Mouse (Mus musculus) intestine, embryonic 15.5 days (tissue): ENCODE results near the gene Arrdc2. TPM values are rescaled to one million over a fixed set of nuclear protein-coding genes. Genes with fewer than 3 reads are reported as not detected.

Experiments
- ATAC-seq: fragments of 200-750 bp; cut with Nextera tagmentation; 2 replicates; pipeline ENCODE4 v1.8.0; 2017; ENCODE audit warnings: moderate TSS enrichment, moderate library complexity
- H3K27ac ChIP-seq: fragments of 300-500 bp; sonication (generic); 2 replicates; pipeline ENCODE4 v1.5.1; 2015; ENCODE audit warnings: mild to moderate bottlenecking, inconsistent platforms
- H3K27me3 ChIP-seq: fragments of 300-500 bp; sonication (generic); replicated peaks from 2 replicates; pipeline ENCODE4 v1.6.1; 2015; ENCODE audit warnings: inconsistent platforms
- H3K36me3 ChIP-seq: fragments of 300-500 bp; sonication (generic); 2 replicates; pipeline ENCODE4 v1.6.1; 2015; ENCODE audit warnings: inconsistent platforms
- H3K4me1 ChIP-seq: fragments of 300-500 bp; sonication (generic); replicated peaks from 2 replicates; pipeline ENCODE4 v1.6.1; 2015; ENCODE audit warnings: inconsistent platforms
- H3K4me2 ChIP-seq: fragments of 300-500 bp; sonication (generic); replicated peaks from 2 replicates; pipeline ENCODE4 v1.6.1; 2015; ENCODE audit warnings: mild to moderate bottlenecking, inconsistent platforms
- H3K4me3 ChIP-seq: fragments of 300-500 bp; sonication (generic); replicated peaks from 2 replicates; pipeline ENCODE4 v1.5.1; 2015; ENCODE audit warnings: inconsistent platforms
- H3K9ac ChIP-seq: fragments of 300-500 bp; sonication (generic); 2 replicates; pipeline ENCODE4 v1.6.1; 2015; ENCODE audit warnings: inconsistent platforms
- H3K9me3 ChIP-seq: fragments of 300-500 bp; sonication (generic); 2 replicates; pipeline ENCODE4 v1.6.1; 2016; ENCODE audit warnings: inconsistent platforms
- WGBS: fragments of 180-500 bp; shearing (Covaris S2); methylation state at CpG from one replicate; pipeline ENCODE4 v1.1.7; 2015; 5-methylcytosine and 5-hydroxymethylcytosine counted together
- polyA plus RNA-seq: library from polyadenylated mRNA; unstranded; fragments of >200 nt; fragmentation: Nextera tagmentation; extraction: Ambion mirVana; gene quantifications from 2 replicates; pipeline ENCODE4 v1.2.1, GENCODE M21; 2015

Arrdc2 gene
- polyA plus RNA-seq, 1 experiment from 2014 or later, result 7.5 TPM

- no peaks in the 10 kb centered on the region for H3K9me3 ChIP-seq
- no peak overlapping the region for H3K27ac ChIP-seq
- no peaks in the 10 kb centered on the region for H3K36me3 ChIP-seq
- WGBS, result 61% methylated on average over 10 of the region's 10 CpGs
- H3K4me1 ChIP-seq, result peaks cover 30% of the 10 kb centered on the region
- no peak overlapping the region for H3K4me2 ChIP-seq
- no peak for ATAC-seq
- H3K27me3 ChIP-seq, result peaks cover 32% of the 10 kb centered on the region
- no peak overlapping the region for H3K9ac ChIP-seq
- H3K4me3 ChIP-seq, result no peak overlapping the region
Measured at GRCm38 (mm10) chr8:70800648-70801047, 38.9 kb downstream of the Arrdc2 start.

GRCm38 (mm10) chr8:70798281-70798680 lies 41.2 kb downstream of the Arrdc2 start:
- Histone ChIP-seq H3K4me2 (peak overlapping the region; percentile 88), H3K27ac (peak overlapping the region; percentile 83), H3K27me3 (peaks cover 25% of the 10 kb centered on the region; the same call in 1 of the 2 replicates), H3K4me1 (peaks cover 20% of the 10 kb centered on the region), H3K9ac (peak overlapping the region; percentile 45; the same call in 1 of the 2 replicates), H3K9me3 (no peaks in the 10 kb centered on the region), H3K36me3 (no peaks in the 10 kb centered on the region), H3K4me3 (peak overlapping the region; percentile 57)
- 10% methylated on average over 15 of the region's 15 CpGs for WGBS
- no peak for ATAC-seq

GRCm38 (mm10) chr8:70797081-70798070 lies 42.1 kb downstream of the Arrdc2 start:
- peaks cover 24% of the 10 kb centered on the region; the same call in 1 of the 2 replicates for H3K27me3 ChIP-seq
- WGBS, result under 1% methylated on average over 55 of the region's 57 CpGs

GRCm38 (mm10) chr8:70796403-70797080 lies 43.0 kb downstream of the Arrdc2 start:
- peaks cover 17% of the 10 kb centered on the region; the same call in 1 of the 2 replicates for H3K27me3 ChIP-seq
- H3K4me2 ChIP-seq, result peak overlapping the region; percentile 88
- H3K27ac ChIP-seq, result peak overlapping the region; percentile 25
- H3K4me3 ChIP-seq, result peak overlapping the region; percentile 57
- 2% methylated on average over 54 of the region's 54 CpGs for WGBS
- ATAC-seq, result peak; percentile 1; the same call in 1 of the 2 replicates
- H3K9me3 ChIP-seq, result no peaks in the 10 kb centered on the region
- peaks cover 35% of the 10 kb centered on the region for H3K4me1 ChIP-seq
- H3K36me3 ChIP-seq, result no peaks in the 10 kb centered on the region
- peak overlapping the region; percentile 70 for H3K9ac ChIP-seq

More at GRCm38 (mm10) chr8:70797081-70798070, 42.1 kb downstream of the Arrdc2 start:
- Histone ChIP-seq H3K9ac (peak overlapping the region; percentile 70), H3K4me3 (peak overlapping the region; percentile 57), H3K27ac (peak overlapping the region; percentile 83), H3K9me3 (no peaks in the 10 kb centered on the region), H3K36me3 (no peaks in the 10 kb centered on the region), H3K4me1 (peaks cover 29% of the 10 kb centered on the region), H3K4me2 (peak overlapping the region; percentile 88)
- peak; percentile 86 for ATAC-seq

- H3K27me3 ChIP-seq, result peaks cover 13% of the 10 kb centered on the region; the same call in 1 of the 2 replicates
- ATAC-seq, result no peak
- H3K4me3 ChIP-seq, result no peak overlapping the region
- no peak overlapping the region for H3K9ac ChIP-seq
- no peaks in the 10 kb centered on the region for H3K9me3 ChIP-seq
- no peaks in the 10 kb centered on the region for H3K36me3 ChIP-seq
- 93% methylated on average over 2 of the region's 2 CpGs for WGBS
- H3K27ac ChIP-seq, result peak overlapping the region; percentile 8; the same call in 1 of the 2 replicates
- peak overlapping the region; percentile 88; the same call in 1 of the 2 replicates for H3K4me2 ChIP-seq
- peaks cover 46% of the 10 kb centered on the region for H3K4me1 ChIP-seq
Measured at GRCm38 (mm10) chr8:70795370-70795769, 44.1 kb downstream of the Arrdc2 start.

GRCm38 (mm10) chr8:70794215-70794614 lies 45.3 kb downstream of the Arrdc2 start:
- 84% methylated on average over 2 of the region's 2 CpGs for WGBS
- H3K4me1 ChIP-seq, result peaks cover 46% of the 10 kb centered on the region

GRCm38 (mm10) chr8:70792700-70793099 lies 46.8 kb downstream of the Arrdc2 start:
- peak overlapping the region; percentile 74 for H3K4me3 ChIP-seq
- peak overlapping the region; percentile 93; the same call in 1 of the 2 replicates for H3K9ac ChIP-seq
- peak; percentile 50 for ATAC-seq
- H3K9me3 ChIP-seq, result no peaks in the 10 kb centered on the region
- under 1% methylated on average over 20 of the region's 20 CpGs for WGBS
- H3K27me3 ChIP-seq, result no peaks in the 10 kb centered on the region
- peak overlapping the region; percentile 94 for H3K4me2 ChIP-seq
- peaks cover 48% of the 10 kb centered on the region for H3K4me1 ChIP-seq
- peaks cover 11% of the 10 kb centered on the region; the same call in 1 of the 2 replicates for H3K36me3 ChIP-seq
- peak overlapping the region; percentile 80 for H3K27ac ChIP-seq

More at GRCm38 (mm10) chr8:70794215-70794614, 45.3 kb downstream of the Arrdc2 start:
- Histone ChIP-seq H3K27me3 (peaks cover 9% of the 10 kb centered on the region; the same call in 1 of the 2 replicates), H3K4me2 (no peak overlapping the region), H3K9ac (no peak overlapping the region), H3K9me3 (no peaks in the 10 kb centered on the region), H3K4me3 (no peak overlapping the region), H3K27ac (no peak overlapping the region), H3K36me3 (no peaks in the 10 kb centered on the region)
- no peak for ATAC-seq

- peaks cover 11% of the 10 kb centered on the region; the same call in 1 of the 2 replicates for H3K36me3 ChIP-seq
- ATAC-seq, result peak; percentile 76
- H3K27ac ChIP-seq, result peak overlapping the region; percentile 80
- no peaks in the 10 kb centered on the region for H3K9me3 ChIP-seq
- H3K4me2 ChIP-seq, result peak overlapping the region; percentile 94
- peaks cover 45% of the 10 kb centered on the region for H3K4me1 ChIP-seq
- 3% methylated on average over 58 of the region's 58 CpGs for WGBS
- H3K27me3 ChIP-seq, result no peaks in the 10 kb centered on the region
- H3K9ac ChIP-seq, result peak overlapping the region; percentile 93
- H3K4me3 ChIP-seq, result peak overlapping the region; percentile 74
Measured at GRCm38 (mm10) chr8:70791975-70792691, 47.4 kb downstream of the Arrdc2 start.

GRCm38 (mm10) chr8:70791294-70791701 lies 48.2 kb downstream of the Arrdc2 start:
- Histone ChIP-seq H3K4me1 (peaks cover 42% of the 10 kb centered on the region), H3K9me3 (no peaks in the 10 kb centered on the region), H3K4me3 (peak overlapping the region; percentile 74), H3K27me3 (no peaks in the 10 kb centered on the region), H3K36me3 (peaks cover 15% of the 10 kb centered on the region), H3K4me2 (peak overlapping the region; percentile 94), H3K9ac (peak overlapping the region; percentile 93), H3K27ac (no peak overlapping the region)
- WGBS, result 53% methylated on average over 7 of the region's 7 CpGs
- no peak for ATAC-seq

- ATAC-seq, result no peak
- Histone ChIP-seq H3K9ac (peak overlapping the region; percentile 93), H3K4me1 (peaks cover 39% of the 10 kb centered on the region), H3K27me3 (no peaks in the 10 kb centered on the region), H3K9me3 (no peaks in the 10 kb centered on the region), H3K27ac (no peak overlapping the region), H3K4me2 (peak overlapping the region; percentile 94), H3K4me3 (peak overlapping the region; percentile 74), H3K36me3 (peaks cover 20% of the 10 kb centered on the region)
- 49% methylated on average over 8 of the region's 8 CpGs for WGBS
Measured at GRCm38 (mm10) chr8:70790846-70791245, 48.7 kb downstream of the Arrdc2 start.

- WGBS, result 85% methylated on average over 10 of the region's 10 CpGs
- H3K9me3 ChIP-seq, result no peaks in the 10 kb centered on the region
- H3K4me1 ChIP-seq, result peaks cover 35% of the 10 kb centered on the region
- no peak overlapping the region for H3K9ac ChIP-seq
- H3K27ac ChIP-seq, result no peak overlapping the region
- H3K27me3 ChIP-seq, result no peaks in the 10 kb centered on the region
- peaks cover 31% of the 10 kb centered on the region for H3K36me3 ChIP-seq
- no peak for ATAC-seq
- H3K4me2 ChIP-seq, result no peak overlapping the region
- no peak overlapping the region for H3K4me3 ChIP-seq
Measured at GRCm38 (mm10) chr8:70789046-70789445, 50.5 kb downstream of the Arrdc2 start.
